Mouse (Mus musculus) CH12.LX (cell line): ENCODE measurements around the gene Kcna6.

Experiments used
- CHD1 ChIP-seq: IDR thresholded peaks from 2 replicates; pipeline ENCODE4 v1.6.1; 2012; ENCODE audit warnings: low read depth, low read length, improper control_type of control experiment, inconsistent platforms
- CTCF ChIP-seq, 2 experiments: IDR thresholded peaks in 1 of 2; conservative IDR thresholded peaks in 1 of 2; 2 replicates each; pipeline ENCODE4 v1.5.1; 2011 to 2012; ENCODE audit warnings: low read depth in 2 of 2, low read length in 2 of 2, improper control_type of control experiment in 1 of 2, inconsistent platforms in 1 of 2, mild to moderate bottlenecking in 1 of 2, moderate library complexity in 1 of 2
- EP300 ChIP-seq: IDR thresholded peaks from 2 replicates; pipeline ENCODE4 v1.6.1; 2011; ENCODE audit warnings: low read length, improper control_type of control experiment
- MAX ChIP-seq: IDR thresholded peaks from 2 replicates; pipeline ENCODE4 v1.6.1; 2011; ENCODE audit warnings: low read length, improper control_type of control experiment
- NRF1 ChIP-seq: IDR thresholded peaks from 2 replicates; pipeline ENCODE4 v1.6.1; 2014; ENCODE audit warnings: low read depth, mild to moderate bottlenecking, inconsistent platforms, low read length, improper control_type of control experiment, moderate library complexity
- POLR2A ChIP-seq: IDR thresholded peaks from 2 replicates; pipeline ENCODE4 v1.6.1; 2011; ENCODE audit warnings: low read depth, mild to moderate bottlenecking, improper control_type of control experiment, low read length
- POLR2AphosphoS2 ChIP-seq: IDR thresholded peaks from 2 replicates; pipeline ENCODE4 v1.6.1; 2011; ENCODE audit warnings: low read depth, low read length, improper control_type of control experiment
- SMC3 ChIP-seq: IDR thresholded peaks from 2 replicates; pipeline ENCODE4 v1.6.1; 2011; ENCODE audit warnings: low read depth, low read length, improper control_type of control experiment

DNA sequence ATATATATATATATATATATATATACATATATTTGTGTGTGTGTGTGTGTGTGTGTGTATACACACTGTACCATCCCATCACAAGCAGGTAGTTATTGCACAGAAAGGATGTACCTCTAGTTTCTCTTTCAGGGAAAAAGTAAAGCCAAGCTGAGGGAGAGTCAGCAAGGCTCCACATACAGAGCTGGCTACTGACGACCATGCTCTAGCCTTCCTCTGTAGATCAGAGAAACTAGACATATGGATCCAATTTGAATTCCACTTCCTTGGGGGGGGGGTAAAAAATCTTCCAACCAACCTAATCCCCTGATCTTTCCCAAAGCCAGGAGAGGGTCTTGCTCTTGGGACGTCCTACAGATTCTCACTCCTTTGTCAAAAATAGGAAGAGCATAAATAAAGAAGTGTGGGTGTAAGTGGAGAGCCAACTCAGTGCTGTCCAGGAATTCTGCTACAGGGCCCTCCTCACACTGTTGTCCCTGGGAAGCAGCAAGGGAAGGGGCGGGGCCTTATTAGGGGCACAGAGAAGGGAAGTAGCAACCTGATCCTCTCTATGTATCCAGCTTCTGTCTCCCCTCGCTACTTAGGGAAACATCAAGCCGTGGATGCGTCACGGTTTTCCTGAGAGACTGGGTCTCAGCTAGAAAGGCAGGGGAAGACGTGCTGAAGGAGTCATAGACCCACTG lies 15.4 kb upstream of the Kcna6 start:
- TF ChIP-seq EP300 (no peak), POLR2AphosphoS2 (no peak), CTCF (conservative IDR thresholded peaks at IDR 0.05 in 1 of 2, IDR thresholded peaks at IDR 0.05 in 1 of 2; ENCODE audit: low read depth in 2 of 2, low read length in 2 of 2) (no peak), POLR2A (no peak), MAX (no peak), SMC3 (no peak), NRF1 (no peak), CHD1 (no peak)
